Mouse (Mus musculus): Measurements from ENCODE around the gene Tdp1. TPM values are rescaled to one million over a fixed set of nuclear protein-coding genes. Genes with fewer than 3 reads are reported as not detected.

Tdp1 gene
- polyA plus RNA-seq, 1 experiment from 2014 or later, result 30.5 TPM

DNA sequence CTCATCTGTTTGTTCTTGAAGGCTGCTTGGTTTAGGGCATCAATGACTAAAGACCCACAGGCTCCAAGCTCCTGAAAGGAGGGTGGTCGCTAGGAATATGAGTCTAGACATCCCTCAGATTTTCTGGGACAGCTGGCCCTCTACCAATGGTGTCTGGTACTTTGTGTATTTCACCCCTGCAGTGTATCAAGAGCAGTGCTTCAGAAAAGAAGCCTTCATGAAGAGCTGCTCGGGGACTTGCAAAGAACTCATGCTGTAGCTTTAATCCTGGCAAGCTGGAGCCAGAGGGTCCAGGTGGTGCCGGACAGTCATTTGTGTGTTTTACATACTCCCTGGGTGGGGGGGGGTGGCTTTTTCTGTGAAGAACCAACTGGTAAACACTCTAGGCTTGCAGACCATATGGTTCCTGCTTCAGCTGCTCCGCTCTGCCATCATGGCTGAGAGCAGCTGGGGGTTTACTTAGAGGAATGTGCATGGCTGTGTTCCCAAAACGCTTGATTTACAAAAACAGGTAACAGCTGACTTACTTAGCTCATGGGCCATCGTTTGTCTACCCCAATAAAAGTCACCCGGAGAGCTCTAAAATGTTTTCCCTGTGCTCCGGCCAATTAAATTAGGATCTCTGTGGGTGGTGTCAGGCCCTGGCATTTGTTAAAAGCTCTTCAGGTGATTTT is 118.7 kb downstream of the Tdp1 start:
- no peaks in the 10 kb centered on the region for H3K9me3 ChIP-seq (ENCODE audit: control insufficient read depth, low read length)

More for the DNA sequence above, 118.7 kb downstream of the Tdp1 start:
- Histone ChIP-seq H3K36me3 (ENCODE audit: control insufficient read depth, insufficient read depth, low read length) (no peaks in the 10 kb centered on the region), H3K9ac (ENCODE audit: low read length) (no peak overlapping the region), H3K4me2 (ENCODE audit: low read length) (no peak overlapping the region), H3K27me3 (ENCODE audit: control insufficient read depth, insufficient read depth, low read length) (no peaks in the 10 kb centered on the region), H3K4me1 (ENCODE audit: control insufficient read depth in 2 of 2, insufficient read depth in 2 of 2, low read length in 2 of 2) (no peaks in the 10 kb centered on the region), H3K4me3 (ENCODE audit: control insufficient read depth in 1 of 2, insufficient read depth in 1 of 2, low read depth in 1 of 2, low read length in 2 of 2) (no peak overlapping the region), H3K27ac (replicated peaks in 1 of 2; ENCODE audit: control insufficient read depth in 1 of 2, insufficient read depth in 1 of 2, low read depth in 2 of 2, low read length in 2 of 2) (no peak overlapping the region)
- ATAC-seq (ENCODE audit: insufficient number of reproducible peaks, insufficient read depth, low FRiP score, low read depth), result no peak
- WGBS, result 53% methylated on average over 8 of the region's 8 CpGs

Small RNA genes lying within 50 kb of the gene (microRNA-seq; reads per million reads assigned to microRNA genes)
- gene Gm23291, result not detected

Other genes with a start within 250 kb of the Tdp1 start
- 9.6 and 11.0 TPM in 2 replicates for gene Efcab11, start 78 bp upstream of the Tdp1 start, polyA plus RNA-seq (2014; fragmentation: Nextera tagmentation; extraction: Ambion mirVana)
- 0.08 and 0.31 TPM in 2 replicates for gene Kcnk13, start 80.0 kb downstream of the Tdp1 start, polyA plus RNA-seq (2014; fragmentation: Nextera tagmentation; extraction: Ambion mirVana)
- gene Psmc1, start 225.6 kb downstream of the Tdp1 start, polyA plus RNA-seq (2014; fragmentation: Nextera tagmentation; extraction: Ambion mirVana), result 196 and 198 TPM in 2 replicates

Data from heart, embryonic 14.5 days (tissue).